Mouse (Mus musculus): ENCODE measurements at regions not wholly inside any gene's neighbourhood (a gene's known extent, or its start where the extent isn't known, plus 50 kb on each side); places are given as distances from the start of the nearest gene placed in this dataset.
"Not testable (repeated sequence)": the region's sequence is repeated elsewhere in the genome, so short reads cannot be mapped to it uniquely, and the experiment has no call there.

DNA sequence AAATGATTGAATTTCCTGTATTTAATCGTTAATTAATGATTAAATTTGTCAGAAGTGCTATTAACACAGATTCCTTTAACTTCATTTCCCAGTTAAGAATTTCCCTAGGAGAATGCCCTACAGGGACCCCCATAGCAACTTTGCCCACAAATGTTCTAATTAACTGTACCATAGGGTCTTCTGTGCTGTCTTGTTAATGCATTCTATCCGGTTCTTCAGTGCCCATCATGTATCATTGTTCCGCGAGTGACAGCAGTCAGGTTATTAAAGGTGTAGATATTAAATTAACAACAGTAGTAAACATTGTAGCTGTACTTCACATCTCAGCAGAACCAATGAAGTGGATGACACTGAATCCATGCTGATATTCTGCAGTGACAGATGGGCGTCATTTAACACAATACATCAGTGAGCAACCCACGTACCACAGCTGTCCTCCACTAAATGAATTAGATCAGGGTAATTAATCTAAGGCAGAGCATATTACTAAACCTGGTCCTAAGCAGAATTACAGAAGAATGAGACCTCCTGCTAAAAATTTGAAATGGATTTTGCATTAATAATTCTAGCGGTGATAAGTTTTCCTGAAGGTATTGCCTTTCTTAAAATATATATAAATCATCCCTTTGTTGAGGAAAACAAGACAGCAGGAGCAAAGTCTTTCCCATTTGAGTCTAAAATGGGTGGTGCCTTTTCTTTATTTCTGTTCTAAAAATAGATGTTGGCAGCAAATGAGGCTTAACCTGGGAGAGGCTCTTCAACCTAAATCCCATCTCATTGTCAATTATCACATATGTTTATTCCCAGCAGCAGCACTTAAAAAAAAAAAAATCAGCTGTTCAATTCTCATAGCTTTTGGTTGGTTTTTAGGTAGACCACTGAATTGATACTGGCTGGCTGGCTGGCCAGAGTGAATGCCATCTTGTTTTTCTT, 872.3 kb downstream of the Nxph1 start:
- no peaks in the 10 kb centered on the region for H3K9me3 ChIP-seq
- H3K27ac ChIP-seq: peak overlapping the region; percentile 59; the same call in 1 of the 2 replicates
- ATAC-seq (ENCODE audit: low FRiP score): peak; percentile 96
- peak overlapping the region; percentile 2; the same call in 1 of the 2 replicates for H3K4me2 ChIP-seq
- no peaks in the 10 kb centered on the region for H3K27me3 ChIP-seq
- H3K9ac ChIP-seq: no peak overlapping the region
- no peaks in the 10 kb centered on the region for H3K36me3 ChIP-seq
- H3K4me3 ChIP-seq: no peak overlapping the region
- 33% methylated on average over 7 of the region's 7 CpGs for WGBS
- no peaks in the 10 kb centered on the region for H3K4me1 ChIP-seq (replicated peaks)

DNA sequence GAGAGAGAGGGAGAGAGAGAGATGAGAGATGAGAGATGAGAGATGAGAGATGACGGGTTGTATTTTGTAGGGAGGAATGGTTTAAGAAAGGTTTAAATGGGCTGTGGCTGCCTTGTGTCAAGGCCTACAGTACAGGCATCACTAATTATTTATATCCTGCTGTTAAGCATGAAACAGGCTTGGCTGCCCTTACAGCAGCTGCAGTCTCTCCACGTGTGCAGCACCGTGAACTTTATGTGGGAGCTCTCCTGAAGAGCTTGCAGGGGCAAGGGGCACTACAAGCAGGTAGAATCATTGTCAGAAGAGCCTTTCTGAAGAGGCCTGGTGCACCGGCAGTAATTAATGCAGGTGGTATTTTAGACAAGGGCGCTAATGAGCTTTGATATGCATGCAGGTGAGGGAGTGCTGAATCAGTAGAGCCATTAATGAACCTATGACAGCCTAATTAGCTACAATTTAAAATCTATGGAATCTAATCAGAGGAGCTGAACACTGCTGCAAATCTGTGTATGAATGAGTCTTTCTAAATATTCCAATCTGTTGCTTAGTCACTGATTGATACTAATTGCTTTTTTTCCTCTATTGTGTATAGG, 886.7 kb downstream of the Nxph1 start:
- no peak overlapping the region for H3K4me2 ChIP-seq
- 36% methylated on average over 5 of the region's 5 CpGs for WGBS
- H3K36me3 ChIP-seq: no peaks in the 10 kb centered on the region
- H3K4me1 ChIP-seq (replicated peaks): peaks cover 4% of the 10 kb centered on the region; the same call in 1 of the 2 replicates
- H3K9ac ChIP-seq: no peak overlapping the region
- 0 out of 2 replicates have a peak overlapping the region, but pooled peaks have one; percentile 23 for H3K27ac ChIP-seq
- H3K27me3 ChIP-seq: no peaks in the 10 kb centered on the region
- H3K9me3 ChIP-seq: no peaks in the 10 kb centered on the region; the same call in 1 of the 2 replicates
- peak; percentile 87 for ATAC-seq (ENCODE audit: low FRiP score)
- no peak overlapping the region for H3K4me3 ChIP-seq

DNA sequence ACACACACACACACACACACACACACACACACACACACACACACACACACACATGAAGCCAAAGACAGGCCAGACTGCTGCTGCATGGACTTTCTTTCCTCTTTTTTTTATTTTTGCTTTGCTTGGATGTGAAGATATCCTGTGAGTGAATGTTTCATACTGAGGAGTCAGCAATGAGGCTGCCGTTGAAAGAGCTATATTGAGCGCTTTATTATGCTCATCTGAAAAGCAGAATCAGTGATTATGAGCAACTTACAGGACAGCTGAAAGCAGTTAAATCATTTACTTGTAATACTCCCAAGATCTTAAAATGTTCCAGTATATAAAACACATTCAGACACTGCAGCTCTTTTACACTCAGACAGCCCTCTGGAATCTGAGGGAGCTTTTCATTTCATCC, 894.2 kb downstream of the Nxph1 start:
- Histone ChIP-seq H3K4me1 (replicated peaks) (no peaks in the 10 kb centered on the region), H3K27me3 (no peaks in the 10 kb centered on the region), H3K4me3 (no peak overlapping the region), H3K36me3 (no peaks in the 10 kb centered on the region), H3K9me3 (no peaks in the 10 kb centered on the region), H3K4me2 (no peak overlapping the region), H3K9ac (no peak overlapping the region), H3K27ac (no peak overlapping the region)
- no peak for ATAC-seq (ENCODE audit: low FRiP score)
- WGBS: 84% methylated on average over 2 of the region's 2 CpGs

DNA sequence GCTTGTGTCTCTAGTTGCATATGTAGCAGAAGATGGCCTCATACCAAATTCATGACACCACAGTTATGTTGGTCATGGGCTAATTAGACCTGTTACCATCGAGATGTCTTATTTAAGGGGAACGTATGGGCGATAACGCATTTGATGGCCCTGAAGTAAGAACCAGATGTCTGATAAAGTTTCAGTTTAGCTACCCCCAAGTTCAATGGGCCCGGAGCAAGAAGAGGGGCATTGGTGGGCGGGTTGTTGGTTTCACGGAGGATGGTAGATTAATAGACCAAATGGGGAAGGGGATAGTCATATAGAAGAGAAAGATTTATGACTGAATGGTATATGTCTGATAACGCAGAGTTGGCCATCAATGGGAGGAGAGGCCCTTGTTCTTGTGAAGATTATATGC, 941.6 kb downstream of the Nxph1 start:
- 88% methylated on average over 8 of the region's 8 CpGs for WGBS
- not testable (repeated sequence) for H3K9me3 ChIP-seq

More for the DNA sequence above, 941.6 kb downstream of the Nxph1 start:
- H3K36me3 ChIP-seq; H3K27me3 ChIP-seq; H3K9ac ChIP-seq; H3K4me2 ChIP-seq; H3K4me3 ChIP-seq; H3K4me1 ChIP-seq (replicated peaks); H3K27ac ChIP-seq: not testable (repeated sequence)
- ATAC-seq (ENCODE audit: low FRiP score): peak; percentile 100

Measured in hindbrain, embryonic 13.5 days (tissue).